Mouse (Mus musculus): Measurements from ENCODE around the gene Cldn12.

GRCm38 (mm10) chr5:5540385-5540784, 25.6 kb upstream of the Cldn12 start:
- TF ChIP-seq CHD2 (IDR thresholded peaks at IDR 0.05; ENCODE audit: low read depth, low read length) (no peak), HCFC1 (IDR thresholded peaks at IDR 0.05; ENCODE audit: borderline replicate concordance, insufficient read depth, low read length) (no peak), MAFK (IDR thresholded peaks at IDR 0.05; ENCODE audit: insufficient read depth, low read depth, low read length) (no peak), ZNF384 (IDR thresholded peaks at IDR 0.05; ENCODE audit: low read depth, low read length) (no peak)
